Mouse (Mus musculus) forebrain, embryonic 16.5 days (tissue): Measurements from ENCODE around the gene Dedd2. TPM values are rescaled to one million over a fixed set of nuclear protein-coding genes. Genes with fewer than 3 reads are reported as not detected.

Source experiments
- ATAC-seq: fragments of 200-750 bp; cut with Nextera tagmentation; 2 replicates; pipeline ENCODE4 v1.8.0; 2017; ENCODE audit warnings: mild to moderate bottlenecking, moderate library complexity
- H3K27ac ChIP-seq: fragments of 300-500 bp; sonication (generic); 2 replicates; pipeline ENCODE4 v1.5.1; 2014; ENCODE audit warnings: low read length, control low read depth
- H3K27me3 ChIP-seq: fragments of 300-500 bp; sonication (generic); replicated peaks from 2 replicates; pipeline ENCODE4 v1.6.1; 2014; ENCODE audit warnings: low read length; ENCODE audit not compliant: control insufficient read depth, insufficient read depth
- H3K36me3 ChIP-seq: fragments of 300-500 bp; sonication (generic); 2 replicates; pipeline ENCODE4 v1.6.1; 2014; ENCODE audit not compliant: control insufficient read depth, insufficient read depth
- H3K4me1 ChIP-seq: fragments of 300-500 bp; sonication (generic); replicated peaks from 2 replicates; pipeline ENCODE4 v1.6.1; 2014; ENCODE audit warnings: low read length; ENCODE audit not compliant: control insufficient read depth, insufficient read depth
- H3K4me2 ChIP-seq: fragments of 300-500 bp; sonication (generic); 2 replicates; pipeline ENCODE4 v1.6.1; 2014; ENCODE audit warnings: mild to moderate bottlenecking, low read length, control low read depth
- H3K4me3 ChIP-seq: fragments of 300-500 bp; sonication (generic); replicated peaks from 2 replicates; pipeline ENCODE4 v1.5.1; 2014; ENCODE audit warnings: mild to moderate bottlenecking, low read length, control low read depth
- H3K9ac ChIP-seq: fragments of 300-500 bp; sonication (generic); replicated peaks from 2 replicates; pipeline ENCODE4 v1.6.1; 2014; ENCODE audit warnings: low read depth, low read length, control low read depth
- H3K9me3 ChIP-seq: fragments of 300-500 bp; sonication (generic); 2 replicates; pipeline ENCODE4 v1.6.1; 2016; ENCODE audit warnings: low read length; ENCODE audit not compliant: control insufficient read depth
- WGBS: fragments of 180-500 bp; shearing (Covaris S2); extraction: QIAGEN DNeasy Blood & Tissue Kit; methylation state at CpG from one replicate; pipeline ENCODE4 v1.1.7; 2014; 5-methylcytosine and 5-hydroxymethylcytosine counted together
- polyA plus RNA-seq: library from polyadenylated mRNA; unstranded; fragments of >200 nt; fragmentation: Nextera tagmentation; extraction: Ambion mirVana; gene quantifications from 2 replicates; pipeline ENCODE4 v1.2.1, GENCODE M21; 2015

Gene Dedd2
- polyA plus RNA-seq, 1 experiment from 2014 or later = 15.0 TPM

- Histone ChIP-seq H3K4me1 (peaks cover 37% of the 10 kb centered on the region), H3K9me3 (no peaks in the 10 kb centered on the region), H3K27ac (peak within 1 kb of the TSS; percentile 86), H3K27me3 (no peaks in the 10 kb centered on the region), H3K36me3 (peaks cover 11% of the 10 kb centered on the region; the same call in 1 of the 2 replicates), H3K4me3 (peak within 1 kb of the TSS; percentile 79), H3K4me2 (peak within 1 kb of the TSS; percentile 92), H3K9ac (peak within 1 kb of the TSS; percentile 72)
- peak; percentile 98 for ATAC-seq
- under 1% methylated on average over 44 of the region's 45 CpGs for WGBS
These were observed 878 bp upstream of the Dedd2 start, which contains the start of gene Zfp526 for GRCm38 (mm10) chr7:25221102-25221883. Zfp526 (plus strand) TSS chr7:25221425.

GRCm38 (mm10) chr7:25219756-25220456 lies 509 bp downstream of the Dedd2 start:
- peak overlapping the region; percentile 79 for H3K4me3 ChIP-seq
- 0 out of 2 replicates have a peak, but pooled peaks cover 2% of the 10 kb centered on the region for H3K36me3 ChIP-seq
- peak overlapping the region; percentile 92 for H3K4me2 ChIP-seq
- peak overlapping the region; percentile 66 for H3K27ac ChIP-seq
- WGBS = 3% methylated on average over 31 of the region's 31 CpGs
- peak; percentile 61 for ATAC-seq
- H3K9ac ChIP-seq = peak overlapping the region; percentile 72
- no peaks in the 10 kb centered on the region for H3K27me3 ChIP-seq
- peaks cover 37% of the 10 kb centered on the region for H3K4me1 ChIP-seq
- no peaks in the 10 kb centered on the region for H3K9me3 ChIP-seq

- H3K9me3 ChIP-seq = no peaks in the 10 kb centered on the region
- ATAC-seq = peak; percentile 2; the same call in 1 of the 2 replicates
- peaks cover 37% of the 10 kb centered on the region for H3K4me1 ChIP-seq
- H3K27me3 ChIP-seq = no peaks in the 10 kb centered on the region
- 0% methylated on average over 16 of the region's 16 CpGs for WGBS
- H3K27ac ChIP-seq = peak overlapping the region; percentile 24; the same call in 1 of the 2 replicates
- H3K4me2 ChIP-seq = peak overlapping the region; percentile 92
- H3K9ac ChIP-seq = peak overlapping the region; percentile 72
- 0 out of 2 replicates have a peak, but pooled peaks cover 2% of the 10 kb centered on the region for H3K36me3 ChIP-seq
- peak overlapping the region; percentile 79 for H3K4me3 ChIP-seq
These were observed 1.0 kb downstream of the Dedd2 start for GRCm38 (mm10) chr7:25219416-25219750.

- H3K9me3 ChIP-seq = no peaks in the 10 kb centered on the region
- peak overlapping the region; percentile 72 for H3K9ac ChIP-seq
- peaks cover 37% of the 10 kb centered on the region for H3K4me1 ChIP-seq
- H3K36me3 ChIP-seq = no peaks in the 10 kb centered on the region
- peak overlapping the region; percentile 92 for H3K4me2 ChIP-seq
- no peaks in the 10 kb centered on the region for H3K27me3 ChIP-seq
- H3K4me3 ChIP-seq = peak overlapping the region; percentile 79
- WGBS = under 1% methylated on average over 53 of the region's 53 CpGs
- ATAC-seq = no peak
- 0 out of 2 replicates have a peak overlapping the region, but pooled peaks have one; percentile 30 for H3K27ac ChIP-seq
These were observed 1.6 kb downstream of the Dedd2 start for GRCm38 (mm10) chr7:25218705-25219415.

- Histone ChIP-seq H3K9me3 (no peaks in the 10 kb centered on the region), H3K36me3 (no peaks in the 10 kb centered on the region), H3K9ac (no peak overlapping the region), H3K4me1 (peaks cover 37% of the 10 kb centered on the region), H3K4me2 (no peak overlapping the region), H3K27me3 (no peaks in the 10 kb centered on the region), H3K27ac (no peak overlapping the region), H3K4me3 (no peak overlapping the region)
- WGBS = 74% methylated on average over 12 of the region's 12 CpGs
- no peak for ATAC-seq
These were observed 2.6 kb downstream of the Dedd2 start for GRCm38 (mm10) chr7:25217653-25218395.

- Histone ChIP-seq H3K9ac (no peak overlapping the region), H3K36me3 (peaks cover 4% of the 10 kb centered on the region), H3K4me1 (peaks cover 16% of the 10 kb centered on the region), H3K4me3 (no peak overlapping the region), H3K27ac (no peak overlapping the region), H3K9me3 (no peaks in the 10 kb centered on the region), H3K27me3 (no peaks in the 10 kb centered on the region), H3K4me2 (no peak overlapping the region)
- WGBS = 94% methylated on average over 2 of the region's 2 CpGs
- ATAC-seq = no peak
These were observed 6.2 kb downstream of the Dedd2 start for GRCm38 (mm10) chr7:25214172-25214571.

GRCm38 (mm10) chr7:25213099-25213498 lies 7.3 kb downstream of the Dedd2 start:
- Histone ChIP-seq H3K4me3 (no peak overlapping the region), H3K4me1 (peaks cover 6% of the 10 kb centered on the region), H3K4me2 (no peak overlapping the region), H3K9me3 (no peaks in the 10 kb centered on the region), H3K36me3 (peaks cover 4% of the 10 kb centered on the region), H3K9ac (no peak overlapping the region), H3K27me3 (no peaks in the 10 kb centered on the region), H3K27ac (no peak overlapping the region)
- no peak for ATAC-seq
- 70% methylated on average over 3 of the region's 3 CpGs for WGBS

- no peaks in the 10 kb centered on the region for H3K4me1 ChIP-seq
- no peaks in the 10 kb centered on the region for H3K9me3 ChIP-seq
- ATAC-seq = no peak
- H3K27me3 ChIP-seq = no peaks in the 10 kb centered on the region
- no peak overlapping the region for H3K4me2 ChIP-seq
- H3K27ac ChIP-seq = no peak overlapping the region
- H3K9ac ChIP-seq = no peak overlapping the region
- 98% methylated on average over 4 of the region's 4 CpGs for WGBS
- peaks cover 4% of the 10 kb centered on the region for H3K36me3 ChIP-seq
- no peak overlapping the region for H3K4me3 ChIP-seq
These were observed 9.9 kb downstream of the Dedd2 start for GRCm38 (mm10) chr7:25210482-25210881.
